Mouse (Mus musculus) layer of hippocampus, postnatal 14 days (tissue): ENCODE measurements around the gene Usp43. TPM values are rescaled to one million over a fixed set of nuclear protein-coding genes. Genes with fewer than 3 reads are reported as not detected.

Source experiments
- DNase-seq, 2 experiments: peaks; one replicate each; pipeline ENCODE4 v3.0.0; 2021 to 2022; ENCODE audit warnings: low spot score in 2 of 2, mixed read lengths in 1 of 2
- total RNA-seq, 2 experiments: library from RNA; stranded (reverse); gene quantifications; 2 replicates each; pipeline ENCODE4 v1.2.3; 2021

Gene Usp43
- total RNA-seq, 2 experiments from 2014 or later, result 3.2 to 4.8 TPM

DNA sequence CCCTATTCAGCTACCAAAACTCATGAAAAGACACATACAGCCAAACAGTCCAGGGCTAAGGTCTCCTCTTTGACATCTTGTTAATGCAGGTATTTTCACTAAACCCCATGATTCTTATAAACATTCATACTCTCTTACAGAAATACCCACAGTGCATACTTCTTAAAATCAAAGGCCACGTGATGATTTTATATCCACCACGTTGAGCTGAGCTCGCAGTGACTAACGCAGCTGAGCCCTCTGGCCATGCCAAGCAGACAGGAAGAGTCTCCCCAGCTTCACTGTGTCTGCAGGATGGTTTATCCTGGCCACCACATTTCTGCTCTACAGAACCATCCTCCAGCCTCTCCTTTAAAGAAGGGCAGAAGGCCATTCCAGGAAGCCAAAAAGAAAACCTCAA is 18.2 kb downstream of the Usp43 start:
- no peak for DNase-seq

DNA sequence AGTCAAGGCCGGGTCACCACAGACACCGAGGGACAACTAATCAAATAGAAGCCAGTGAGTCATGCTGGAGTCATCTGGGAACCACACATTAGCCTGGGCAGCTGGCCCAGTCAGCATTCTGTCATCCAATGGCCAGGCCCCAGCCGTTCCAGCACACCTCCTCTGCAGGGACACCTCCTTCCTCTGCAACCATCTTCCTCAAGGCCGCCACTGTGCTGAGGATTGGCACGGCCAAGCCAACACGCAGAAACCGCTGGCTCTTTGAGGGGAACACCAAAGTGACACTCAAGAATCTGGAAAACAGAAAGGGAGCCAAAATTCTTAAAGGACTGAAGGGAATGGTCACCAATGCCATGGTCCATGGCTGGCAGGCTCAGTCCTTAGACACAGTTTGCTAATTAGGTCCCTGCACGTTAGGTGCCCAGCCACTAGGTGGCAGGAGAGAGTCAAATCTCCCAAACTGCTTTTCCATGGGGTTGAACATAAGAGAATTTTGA is 24.8 kb downstream of the Usp43 start:
- peak; percentile 39 to 52 for DNase-seq

DNA sequence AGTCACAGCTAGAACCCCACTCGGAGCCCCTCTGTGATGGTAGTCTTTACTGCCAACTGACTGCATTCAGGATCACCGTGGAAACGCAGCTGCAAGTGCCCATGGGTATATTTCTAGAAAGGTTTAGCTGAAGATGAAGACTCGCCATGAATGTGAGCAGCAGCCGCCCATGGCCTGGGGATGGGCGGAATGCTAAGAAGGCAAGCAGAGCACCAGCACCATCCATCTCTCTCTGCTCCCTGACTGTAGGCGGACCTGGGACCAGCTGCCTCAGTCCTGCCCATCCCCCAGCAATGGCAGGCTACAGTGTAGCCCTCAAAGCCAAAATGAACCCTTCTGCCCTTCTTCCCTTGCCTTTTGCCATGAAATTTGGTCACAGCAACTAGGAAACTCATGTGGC is 26.3 kb downstream of the Usp43 start:
- DNase-seq, result no peak

DNA sequence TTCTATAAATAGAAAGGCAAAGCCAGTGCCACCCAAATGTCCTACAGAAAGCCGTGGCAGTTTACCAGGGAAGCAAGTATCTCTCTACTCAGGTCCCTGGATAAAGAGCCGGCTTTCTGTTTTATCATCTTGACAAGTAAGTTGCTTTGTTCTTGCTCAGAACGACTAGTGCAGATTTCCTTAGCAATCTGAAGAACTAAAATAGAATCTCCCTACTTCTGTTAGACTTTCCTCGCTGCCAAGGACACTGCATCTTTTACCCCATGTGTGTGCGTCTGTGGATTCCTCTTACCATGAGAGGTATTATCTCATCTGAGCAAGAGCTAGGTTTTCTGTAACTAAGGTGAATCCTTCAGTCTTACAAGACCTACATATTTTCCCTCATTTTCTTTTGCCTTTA is 33.4 kb downstream of the Usp43 start:
- no peak for DNase-seq

DNA sequence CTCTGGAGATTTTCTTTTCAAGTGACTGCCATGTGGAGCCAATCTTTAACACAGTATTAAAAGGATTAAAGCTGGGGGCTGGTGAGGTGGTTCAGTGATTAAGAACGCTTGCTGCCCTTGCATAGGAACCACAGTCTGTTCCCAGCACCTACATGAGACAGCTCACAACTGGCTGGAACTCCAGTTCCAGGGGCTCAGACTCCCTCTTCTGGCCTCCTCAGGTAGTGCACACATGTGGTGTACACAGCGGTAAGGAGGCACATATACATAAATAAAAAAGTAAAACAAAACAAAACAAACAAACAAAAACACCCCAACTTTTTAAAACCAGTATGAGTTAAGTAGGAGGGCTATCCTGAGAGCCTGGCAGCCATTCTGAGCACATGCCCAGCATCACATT is 36.0 kb downstream of the Usp43 start:
- DNase-seq, result no peak

DNA sequence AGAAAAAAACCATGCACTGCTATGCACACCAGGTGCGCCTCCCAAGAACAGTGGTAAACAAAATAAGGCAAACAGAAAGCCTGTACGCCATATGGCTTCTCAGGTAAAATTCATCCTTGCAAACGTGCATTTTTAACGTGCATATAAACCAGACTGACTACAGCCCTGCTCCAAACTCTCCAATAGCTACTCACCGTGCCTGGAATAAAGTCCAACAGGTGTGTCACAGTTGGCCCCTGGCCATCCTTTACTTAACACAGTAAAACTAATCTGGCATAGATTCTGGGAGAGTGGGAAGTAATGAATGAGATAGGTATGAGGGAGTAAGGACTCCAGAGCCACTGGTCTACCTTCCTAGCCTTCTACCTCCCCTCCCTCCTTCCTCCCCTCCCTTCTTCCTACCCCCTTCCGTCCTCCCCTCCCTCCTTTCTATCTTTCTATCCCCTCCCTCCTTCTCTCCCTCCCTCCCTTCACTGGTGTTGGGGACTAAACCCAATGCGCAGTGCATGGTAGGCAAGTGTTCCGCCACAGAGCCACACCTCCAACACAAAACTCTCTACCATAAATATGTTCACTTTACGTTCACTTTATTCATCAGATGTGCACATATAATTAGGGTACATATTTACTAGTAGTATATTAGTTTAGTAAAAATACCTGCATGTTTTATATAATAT is 56.3 kb downstream of the Usp43 start:
- DNase-seq, result no peak

DNA sequence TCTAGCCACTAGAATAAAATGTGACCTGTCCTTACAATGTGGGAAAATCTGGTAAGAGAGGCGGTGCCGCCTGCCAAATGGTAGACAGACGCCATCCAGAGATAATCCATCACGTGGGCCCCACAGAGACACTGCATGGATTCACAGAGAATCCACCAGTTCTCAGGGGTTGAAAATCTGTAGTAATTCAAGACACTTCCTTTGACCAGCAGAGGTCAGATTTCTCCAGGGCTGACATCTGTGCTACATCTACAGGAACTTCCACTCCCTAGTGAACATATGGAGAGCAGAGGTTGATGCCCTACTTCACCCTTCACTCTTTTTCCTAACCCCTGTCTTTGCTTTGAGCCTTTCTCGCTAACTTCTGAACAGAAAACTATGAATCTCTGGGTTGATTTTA is 56.9 kb downstream of the Usp43 start:
- DNase-seq, result no peak

DNA sequence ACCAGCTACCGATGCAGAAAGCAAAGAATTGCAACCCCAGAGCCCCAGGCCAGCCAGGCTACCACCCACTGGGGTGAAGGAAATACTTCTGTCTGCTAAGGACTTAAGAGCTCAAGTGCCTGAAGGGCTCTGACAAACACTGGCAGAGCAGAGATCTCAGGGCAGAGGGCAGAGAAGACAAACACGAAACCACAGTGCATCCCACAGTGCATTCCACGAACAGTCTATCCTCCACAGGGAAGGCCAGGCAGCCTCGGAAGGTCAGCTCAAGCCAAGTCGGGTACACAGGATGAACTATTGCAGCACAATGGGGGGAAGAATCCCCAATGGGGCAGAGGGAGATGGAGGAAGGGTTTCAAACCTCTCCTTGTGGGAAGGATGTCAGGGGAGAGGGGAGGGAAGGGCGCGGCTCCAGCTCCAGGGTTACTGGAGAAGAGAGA is 60.5 kb downstream of the Usp43 start:
- no peak for DNase-seq

DNA sequence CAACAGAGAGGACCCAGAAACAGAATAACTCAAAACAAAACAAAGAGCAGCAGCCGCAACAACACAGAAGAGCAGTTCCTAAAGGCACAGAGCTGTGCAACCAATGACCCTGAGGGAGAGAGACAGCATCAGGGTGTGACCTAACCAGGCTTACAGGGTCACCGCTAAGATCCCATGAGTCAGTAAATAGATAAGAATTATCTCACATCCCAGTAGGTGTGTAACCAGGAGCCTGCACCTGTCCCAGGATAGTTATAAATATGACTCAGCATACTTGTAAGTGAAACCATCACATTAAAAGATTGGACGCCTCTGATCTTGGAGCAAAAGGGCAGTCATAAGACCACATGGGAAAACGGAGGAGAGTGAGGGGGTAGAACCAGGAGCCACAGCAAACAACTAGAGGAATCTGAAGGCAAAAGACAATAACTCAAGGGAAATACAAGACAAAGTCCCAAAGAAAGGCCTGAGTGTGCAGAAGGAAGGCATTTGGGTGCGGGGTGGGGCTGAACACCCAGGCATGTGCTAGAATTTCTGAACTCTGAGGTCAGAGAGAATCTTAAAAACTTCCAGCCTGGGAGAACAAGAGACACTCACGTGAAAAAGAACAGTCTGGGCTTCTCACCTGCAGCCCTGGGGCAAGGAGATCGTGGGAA is 61.1 kb downstream of the Usp43 start:
- no peak for DNase-seq

DNA sequence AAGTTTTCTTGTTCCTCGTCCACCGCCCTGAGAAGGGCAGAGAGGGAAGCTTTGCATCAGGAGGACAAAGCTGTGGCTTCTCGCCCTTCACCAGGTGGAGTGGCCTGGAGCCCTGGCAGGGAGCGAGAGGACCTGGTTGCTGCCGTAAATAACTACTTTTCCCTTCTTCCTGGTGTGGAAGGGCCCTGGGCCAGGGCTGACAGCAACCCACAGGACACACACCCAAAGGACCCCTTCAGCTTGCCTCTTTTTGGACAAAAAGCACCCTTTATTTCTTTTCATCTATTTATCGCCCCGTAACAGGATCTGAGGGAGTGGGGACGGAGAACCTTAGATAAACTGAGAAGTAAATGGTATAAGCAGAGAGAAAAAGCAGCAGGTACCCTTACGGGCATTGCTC is 63.4 kb downstream of the Usp43 start:
- no peak for DNase-seq

DNA sequence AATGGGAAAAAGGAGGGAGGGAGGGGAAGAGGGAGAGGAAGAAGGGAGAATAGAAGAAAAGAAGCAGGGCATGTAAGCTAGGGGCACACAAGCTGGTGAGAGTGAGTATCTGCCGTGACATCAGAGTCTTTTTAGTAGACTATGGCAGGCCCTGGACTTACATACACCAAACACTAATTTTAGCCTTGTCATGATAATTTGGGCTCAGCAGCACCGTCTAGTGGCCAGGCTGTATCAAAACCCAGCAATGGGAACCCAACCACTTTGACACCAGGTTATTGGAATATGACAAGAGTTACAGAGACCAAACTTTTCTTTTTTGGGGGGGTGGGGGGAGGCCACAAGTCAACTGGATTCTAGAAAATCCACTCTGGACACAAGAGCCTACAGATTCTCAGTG is 66.9 kb downstream of the Usp43 start:
- DNase-seq, result no peak

DNA sequence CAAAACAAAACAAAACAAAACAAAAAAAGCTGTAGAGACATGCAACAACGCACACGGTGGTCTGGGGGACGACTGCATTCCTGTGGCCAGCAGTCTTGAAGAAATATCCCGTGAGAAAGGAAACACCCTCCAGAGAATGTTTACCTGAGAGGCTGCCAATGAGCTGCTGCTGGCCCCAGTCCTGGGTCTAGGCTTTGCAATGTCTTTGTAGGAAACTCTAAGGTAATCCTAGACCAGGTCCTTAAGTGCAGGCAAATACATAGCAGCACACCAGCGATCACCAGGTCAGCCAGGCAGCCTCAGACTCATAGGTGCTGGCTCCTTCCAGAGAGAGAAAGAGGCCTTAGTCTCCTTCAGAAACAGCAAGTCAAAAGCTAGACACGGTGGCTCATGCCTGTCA is 68.0 kb downstream of the Usp43 start:
- no peak for DNase-seq

DNA sequence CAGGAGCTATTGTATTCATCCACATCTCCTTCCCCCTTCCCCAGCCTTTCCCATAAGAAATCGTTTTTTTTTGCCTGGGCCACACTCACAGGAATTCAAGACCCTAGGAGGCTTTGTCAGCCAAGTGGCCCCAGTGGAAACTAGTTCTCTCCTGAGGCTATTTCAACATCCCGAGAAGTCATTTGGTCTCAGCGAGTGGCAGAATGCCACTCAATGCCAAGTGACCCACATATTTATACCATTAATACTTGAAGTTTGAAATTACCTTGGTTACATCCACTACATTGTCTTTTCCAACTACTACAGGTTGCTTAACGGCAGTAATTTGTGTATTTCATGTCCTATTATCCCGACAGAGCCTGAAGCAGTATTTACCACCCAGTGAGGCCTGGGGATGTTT is 70.2 kb downstream of the Usp43 start:
- DNase-seq, result no peak

DNA sequence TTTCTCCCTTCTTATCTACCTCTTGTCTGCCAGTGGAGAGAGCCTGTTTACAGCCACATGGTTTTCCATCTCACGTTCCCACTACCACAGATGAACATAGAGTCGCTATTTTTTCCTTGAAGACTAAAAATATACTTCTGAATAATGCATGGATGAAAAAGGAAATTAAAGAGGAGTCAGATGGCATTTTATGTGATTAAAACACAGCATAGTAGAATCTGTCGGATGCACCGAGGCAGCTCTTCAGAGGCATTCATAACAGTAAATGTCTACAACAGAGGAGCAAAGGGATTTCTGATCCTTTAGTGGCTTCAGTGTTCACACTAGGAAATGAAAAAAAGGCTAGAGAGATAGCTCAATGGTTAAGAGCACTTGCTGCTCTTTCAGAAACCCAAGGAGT is 76.8 kb downstream of the Usp43 start:
- DNase-seq, result no peak

DNA sequence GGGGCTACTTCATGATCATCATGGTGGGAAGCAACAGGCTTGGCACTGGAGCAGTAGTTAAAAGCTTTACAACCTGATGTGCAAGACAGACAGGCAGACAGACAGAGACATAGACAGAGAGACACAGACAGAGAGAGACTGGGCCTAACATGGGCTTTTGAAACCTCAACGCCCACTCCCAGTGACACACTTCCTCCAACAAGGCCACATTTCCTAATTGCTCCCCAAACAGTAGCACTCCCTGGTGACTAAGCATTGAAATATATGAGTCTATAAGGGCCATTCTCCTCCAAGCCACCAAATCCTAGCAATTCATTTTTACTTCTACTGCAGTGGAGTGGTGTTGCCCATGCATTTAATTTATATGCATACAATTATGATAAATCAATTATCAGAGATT is 82.1 kb downstream of the Usp43 start:
- no peak for DNase-seq

DNA sequence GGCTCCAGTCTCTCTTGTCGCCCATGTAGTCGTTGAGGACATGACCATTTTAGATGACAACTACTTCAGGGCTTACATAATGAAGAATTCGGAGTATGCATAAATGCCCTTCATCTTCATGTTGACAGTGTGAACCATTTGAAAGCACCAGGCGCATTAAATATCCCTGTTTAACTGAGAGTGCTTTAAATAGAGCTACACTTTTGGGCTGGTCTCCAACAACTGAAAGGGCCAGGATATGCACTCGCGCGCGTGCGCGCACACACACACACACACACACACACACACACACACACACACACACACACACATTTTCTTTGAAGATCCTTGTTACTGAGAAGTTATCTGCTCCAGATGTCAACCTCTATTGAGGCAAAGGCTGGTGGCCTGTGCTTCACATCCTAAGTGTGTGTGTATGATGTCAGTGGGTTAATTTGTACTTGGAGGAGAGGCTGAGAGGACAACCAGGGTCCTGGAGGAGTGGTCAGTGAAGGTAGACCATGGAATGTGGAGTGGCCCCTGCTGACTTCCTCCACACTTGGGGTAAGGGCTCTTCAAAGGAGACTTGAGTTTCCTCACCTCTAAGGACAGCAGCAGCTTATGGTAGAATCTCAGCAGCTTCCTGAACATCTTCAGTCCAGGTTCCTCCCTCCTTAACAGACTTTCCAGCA is 86.4 kb downstream of the Usp43 start:
- no peak for DNase-seq

DNA sequence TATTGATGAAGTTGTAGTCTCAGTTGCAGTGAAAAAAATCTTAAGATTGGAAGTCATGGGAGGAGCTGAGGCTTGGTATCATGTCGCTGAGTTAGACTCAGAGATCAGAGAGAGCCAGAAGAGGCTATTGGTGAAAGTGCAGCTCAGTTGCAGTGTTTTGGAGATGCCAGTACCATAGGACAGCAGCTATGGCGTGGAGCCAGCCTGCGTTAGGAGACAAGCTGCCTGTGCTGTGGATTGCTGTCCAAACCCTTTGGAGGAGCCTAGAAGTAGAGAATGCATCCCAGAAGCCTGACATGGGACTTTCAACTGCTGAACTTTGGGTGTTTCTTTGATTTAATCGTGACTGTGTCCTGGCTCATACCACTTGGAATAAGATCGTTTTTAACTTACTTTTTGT is 90.1 kb downstream of the Usp43 start:
- no peak for DNase-seq

DNA sequence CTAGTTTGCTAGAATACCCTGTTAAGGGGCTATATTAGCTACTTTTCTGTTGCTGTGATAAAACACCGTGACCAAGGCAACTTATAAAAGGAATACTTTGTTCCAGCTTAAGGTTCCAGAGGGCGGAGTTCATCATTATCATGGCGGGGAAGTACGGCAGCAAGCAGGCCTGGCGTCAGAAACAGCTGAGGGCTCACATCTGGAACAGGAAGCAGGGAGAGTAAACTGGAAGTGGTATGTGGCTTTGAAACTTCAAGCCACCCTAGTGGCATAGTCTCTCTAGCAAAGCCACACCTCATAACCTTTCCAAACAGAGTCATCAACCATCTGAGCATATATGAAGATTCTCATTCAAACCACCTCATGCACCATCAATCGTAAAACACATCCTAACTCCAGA is 92.4 kb downstream of the Usp43 start:
- DNase-seq, result no peak

DNA sequence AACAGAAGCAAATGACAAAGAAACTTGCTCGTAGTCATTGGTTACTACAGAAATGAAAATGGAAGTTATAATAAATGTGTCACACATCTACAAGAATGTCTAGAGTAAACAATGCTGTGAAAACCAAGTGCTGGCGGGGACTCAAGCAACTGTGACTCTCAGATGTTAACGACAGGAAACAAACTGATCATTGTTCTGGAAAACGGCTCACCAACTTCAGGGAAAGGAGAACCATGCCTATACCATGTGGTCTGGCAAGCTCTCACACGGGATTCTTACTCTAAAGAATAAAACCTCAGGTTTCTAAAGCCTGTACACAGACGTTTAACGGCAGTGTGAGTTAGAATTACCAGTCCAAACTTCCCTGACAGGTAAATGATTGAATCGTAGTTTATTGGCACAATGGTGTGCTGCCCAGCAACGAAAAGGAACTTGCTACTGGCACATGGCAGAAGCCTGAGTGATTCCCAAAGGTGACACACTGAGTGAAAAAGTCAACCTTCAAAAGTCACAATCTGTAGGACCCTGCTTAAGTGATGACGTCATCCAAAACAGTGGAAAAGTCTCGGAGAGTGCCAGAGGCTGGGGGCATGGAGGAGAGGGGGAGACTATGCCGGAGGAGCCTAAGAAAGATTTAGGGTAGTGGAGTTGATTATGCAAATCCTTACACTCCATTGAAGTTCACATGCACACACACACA is 93.4 kb downstream of the Usp43 start:
- DNase-seq, result no peak

DNA sequence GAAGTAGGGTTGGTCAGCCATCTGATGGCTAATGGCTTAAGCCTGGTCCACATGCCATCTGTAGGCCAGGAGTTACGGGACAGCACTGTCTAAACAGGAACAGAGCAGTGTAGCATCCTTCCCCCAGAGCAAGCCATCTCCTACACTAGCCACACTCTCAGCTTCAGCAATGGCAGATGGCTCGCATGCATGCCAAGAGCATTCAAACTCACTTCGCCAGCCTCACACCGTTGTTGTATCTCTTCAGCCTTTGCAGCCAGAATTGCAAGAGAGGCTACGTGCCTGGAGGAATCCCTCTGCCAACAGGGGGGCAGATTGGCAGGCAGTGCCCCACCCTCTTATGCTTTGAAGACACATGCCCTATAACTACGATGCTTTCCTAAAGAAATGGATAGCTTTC is 100.4 kb downstream of the Usp43 start:
- DNase-seq, result peak in 1 of 2 experiments; percentile 71

DNA sequence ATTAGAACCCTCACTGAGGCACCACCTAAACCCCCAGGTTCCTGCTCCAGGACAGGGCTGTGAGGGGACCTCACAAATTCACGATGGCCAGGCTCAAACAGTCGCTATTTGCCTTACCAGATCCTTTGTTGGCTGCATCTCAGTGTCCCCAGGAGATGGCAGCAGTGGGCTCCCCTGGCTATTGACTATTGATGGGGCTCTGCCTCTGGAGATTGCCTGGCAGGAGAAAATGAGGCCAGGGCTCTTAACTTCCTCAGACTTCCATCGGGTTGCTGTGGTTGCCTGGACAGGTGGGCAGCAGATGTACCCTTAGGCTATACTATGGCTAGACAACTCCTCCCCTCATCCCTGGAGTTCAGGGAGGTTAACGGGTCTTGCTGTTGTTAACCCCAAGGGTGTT is 101.7 kb downstream of the Usp43 start:
- DNase-seq, result peak; percentile 60 to 64

DNA sequence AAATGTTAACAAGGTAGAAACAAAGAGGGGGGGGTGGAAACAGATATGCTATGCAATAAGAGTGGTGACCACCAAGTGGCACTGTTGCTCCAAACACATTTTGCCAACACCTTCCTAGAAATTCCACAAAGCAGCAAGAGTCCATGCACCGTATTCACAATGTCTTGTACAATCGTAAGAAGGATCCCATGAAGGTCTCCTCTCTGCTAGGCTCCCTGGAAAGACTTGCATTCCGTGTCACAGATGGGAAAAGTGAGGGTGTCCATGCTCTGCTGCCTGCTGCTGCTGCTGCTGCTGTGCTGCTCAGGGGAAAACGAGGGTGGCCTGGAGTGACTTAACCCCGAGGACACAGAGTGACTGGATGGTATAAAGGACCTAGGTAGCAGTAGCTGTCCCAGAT is 102.3 kb downstream of the Usp43 start:
- peak; percentile 49 to 55 for DNase-seq
